20 mouse cellular contexts compared by ENCODE assay signal in genomic region chr2:181326098-181326497, GRCm38 (mm10). TPM values are rescaled to one million over a fixed set of nuclear protein-coding genes. Genes with fewer than 3 reads are reported as not detected.
A peak's percentile ranks its signal among the peaks of the same experiment; 100 is the strongest.
DNase-seq lines count a peak whose midpoint lies in the region; TF ChIP-seq lines count a peak whose summit lies in the region.
"Had no signal": no experiment of that assay in that cellular context is flagged by ENCODE, and none has a peak within 500 bp of the region (broad histone marks: within the 10 kb centered on the region; RNA-seq: fewer than 3 reads in every experiment).

No protein-coding gene starts in this region.

- H3K79me3 ChIP-seq in C2C12 (ENCODE audit: low read depth): peaks cover 2% of the 10 kb centered on the region

- peaks cover 13% of the 10 kb centered on the region for H3K79me2 ChIP-seq in C2C12 (ENCODE audit: control insufficient read depth, insufficient read depth)

- no peak overlapping the region for H3K4me3 ChIP-seq in C2C12 (ENCODE audit: insufficient read depth, poor library complexity, severe bottlenecking)
- H3K4me3 ChIP-seq: embryonic facial prominence, embryonic 10.5 days; forebrain, embryonic 13.5 days; heart, embryonic 12.5 days; hindbrain, embryonic 10.5 days; hindbrain, embryonic 15.5 days had no signal

- no peak for TF ChIP-seq CTCF in C2C12 (IDR thresholded peaks at IDR 0.05; ENCODE audit: control insufficient read depth, insufficient read depth, insufficient read length)

- H3K27me3 ChIP-seq in C2C12 (ENCODE audit: control insufficient read depth, insufficient read depth, insufficient read length): no peaks in the 10 kb centered on the region
- H3K27me3 ChIP-seq: forebrain, embryonic 13.5 days; heart, embryonic 12.5 days; hindbrain, embryonic 15.5 days; Patski had no signal

- DNase-seq in adrenal gland, adult 2 months: peak; percentile 62
- no peak for DNase-seq in adrenal gland, postnatal 4 days (ENCODE audit: low spot score in 2 of 2)
- DNase-seq in 3134 (ENCODE audit: extremely low read depth, insufficient read length, low spot score): peak; percentile 29
- DNase-seq in adrenal gland, postnatal 14 days: peak; percentile 31
- no peak for DNase-seq in cerebellum, adult 11 months
- no peak for DNase-seq in layer of hippocampus, adult 8-10 months (ENCODE audit: low spot score in 2 of 2)
- DNase-seq: B cell, adult 2 months; cerebellum, adult 2 months; cerebellum, postnatal 10 days; forebrain, postnatal 0 days; gastrocnemius, postnatal 14 days had no signal

- peaks cover 97% of the 10 kb centered on the region for H3K36me3 ChIP-seq in C2C12 (ENCODE audit: control insufficient read depth, insufficient read depth)

- H3ac ChIP-seq in C2C12 (ENCODE audit: control insufficient read depth, insufficient read length, low read depth): no peak overlapping the region

TF ChIP-seq in C2C12, 6 proteins besides CTCF, POLR2A, EP300 and RAD21:
- TF ChIP-seq CEBPB (IDR thresholded peaks at IDR 0.05; ENCODE audit: low read depth): peak; percentile 73
- no peak for TF ChIP-seq MYOD1 (IDR thresholded peaks at IDR 0.05; ENCODE audit: control insufficient read depth, insufficient read length, low read depth)
- TF ChIP-seq MYOG (IDR thresholded peaks at IDR 0.05; ENCODE audit: control insufficient read depth, extremely low read depth, insufficient read length): no peak

RNA-seq across cellular contexts. Expression of gene Rtel1, which starts 6.6 kb away (rescaled TPM):
- total RNA-seq in adrenal gland, adult 2 months (2021): 10 to 100 TPM; 24.5 to 27.8 TPM
- 23.2 and 24.2 TPM in 2 replicates for polyA plus RNA-seq in adrenal gland, adult 2 months (2012; rRNA removed)
- 10 to 100 TPM; 65.6 to 69.4 TPM for total RNA-seq in adrenal gland, postnatal 4 days (2021)
- polyA plus RNA-seq in C2C12 (2012; fragmentation: generic; extraction: Trizol): 45.8 TPM
- 37.6 and 38.6 TPM in 2 replicates for total RNA-seq in adrenal gland, postnatal 14 days (2021)
- total RNA-seq in layer of hippocampus, adult 8-10 months (2022): 10 to 100 TPM; 26.1 to 41.3 (median 37.1) TPM

RNA-seq across cellular contexts. Expression of gene Stmn3, which starts 11.8 kb away (rescaled TPM):
- total RNA-seq in adrenal gland, adult 2 months (2021): 10 to 100 TPM in 1 of 2 experiments, 1 to 10 TPM in 1; 9.6 to 19.8 TPM
- polyA plus RNA-seq in adrenal gland, adult 2 months (2012; rRNA removed): 8.8 and 17.3 TPM in 2 replicates
- total RNA-seq in adrenal gland, postnatal 4 days (2021): 10 to 100 TPM; 32.2 to 45.5 TPM
- 0.02 TPM for polyA plus RNA-seq in C2C12 (2012; fragmentation: generic; extraction: Trizol)
- total RNA-seq in adrenal gland, postnatal 14 days (2021): 10.6 and 19.4 TPM in 2 replicates
- 100 to 1,000 TPM; 530 to 604 (median 573) TPM for total RNA-seq in layer of hippocampus, adult 8-10 months (2022)
- total RNA-seq: gastrocnemius, adult 18-20 months; MEL had no signal
- polyA plus RNA-seq: Patski had no signal

RNA-seq across cellular contexts. Expression of gene Gmeb2, which starts 38.3 kb away (rescaled TPM):
- 10 to 100 TPM; 15.4 to 15.5 TPM for total RNA-seq in adrenal gland, adult 2 months (2021)
- polyA plus RNA-seq in adrenal gland, adult 2 months (2012; rRNA removed): 21.8 and 28.4 TPM in 2 replicates
- 10 to 100 TPM; 27.9 to 30.8 TPM for total RNA-seq in adrenal gland, postnatal 4 days (2021)
- 10.5 TPM for polyA plus RNA-seq in C2C12 (2012; fragmentation: generic; extraction: Trizol)
- total RNA-seq in adrenal gland, postnatal 14 days (2021): 16.4 and 17.9 TPM in 2 replicates
- total RNA-seq in layer of hippocampus, adult 8-10 months (2022): 10 to 100 TPM; 17.1 to 22.9 (median 20.9) TPM

RNA-seq across cellular contexts. Expression of gene Zgpat, which starts 38.6 kb away (rescaled TPM):
- total RNA-seq in adrenal gland, adult 2 months (2021): 10 to 100 TPM; 36.6 to 51.0 TPM
- 33.8 and 34.5 TPM in 2 replicates for polyA plus RNA-seq in adrenal gland, adult 2 months (2012; rRNA removed)
- 10 to 100 TPM; 37.0 to 42.4 TPM for total RNA-seq in adrenal gland, postnatal 4 days (2021)
- polyA plus RNA-seq in C2C12 (2012; fragmentation: generic; extraction: Trizol): 16.5 TPM
- 35.3 and 37.9 TPM in 2 replicates for total RNA-seq in adrenal gland, postnatal 14 days (2021)
- total RNA-seq in layer of hippocampus, adult 8-10 months (2022): 10 to 100 TPM; 69.8 to 88.2 (median 76.7) TPM

RNA-seq across cellular contexts. Expression of gene Arfrp1, which starts 39.1 kb away (rescaled TPM):
- total RNA-seq in adrenal gland, adult 2 months (2021): 10 to 100 TPM; 44.0 to 46.2 TPM
- 14.8 and 19.5 TPM in 2 replicates for polyA plus RNA-seq in adrenal gland, adult 2 months (2012; rRNA removed)
- 10 to 100 TPM; 43.6 to 48.9 TPM for total RNA-seq in adrenal gland, postnatal 4 days (2021)
- polyA plus RNA-seq in C2C12 (2012; fragmentation: generic; extraction: Trizol): 45.9 TPM
- 36.4 and 49.3 TPM in 2 replicates for total RNA-seq in adrenal gland, postnatal 14 days (2021)
- total RNA-seq in layer of hippocampus, adult 8-10 months (2022): 10 to 100 TPM; 43.4 to 54.5 (median 50.7) TPM

Comparison
In these comparisons a context has a peak if more than half of its experiments do, and no peak if none do; other contexts are left out.
1. DNase-seq: peak in adrenal gland, adult 2 months (single experiment), 3134 (single experiment) and adrenal gland, postnatal 14 days (single experiment); none in adrenal gland, postnatal 4 days (0 of 2), cerebellum, adult 11 months (single experiment) and layer of hippocampus, adult 8-10 months (0 of 2).
2. RNA of gene Stmn3, which starts 11.8 kb away (total RNA-seq): 530 to 604 TPM in layer of hippocampus, adult 8-10 months; 32.2 to 45.5 TPM in adrenal gland, postnatal 4 days, 9.6 to 19.8 TPM in adrenal gland, adult 2 months and 10.6 to 19.4 TPM in adrenal gland, postnatal 14 days; every median in the first group is over 10 times any median in the second.